Mouse (Mus musculus): ENCODE results near the gene Galnt11.

GRCm38 (mm10) chr5:25183595-25183994 lies 38.1 kb upstream of the Galnt11 start:
- TF ChIP-seq GATA1 (IDR thresholded peaks at IDR 0.05; ENCODE audit: borderline replicate concordance, low read length) (no peak), FLI1 (IDR thresholded peaks at IDR 0.05; ENCODE audit: low read length) (no peak)

Measured in megakaryocyte, embryonic 14.5 days (primary cell).